Mouse (Mus musculus): ENCODE measurements at regions not wholly inside any gene's neighbourhood (a gene's known extent, or its start where the extent isn't known, plus 50 kb on each side); places are given as distances from the start of the nearest gene placed in this dataset.
"Not testable (repeated sequence)": the region's sequence is repeated elsewhere in the genome, so short reads cannot be mapped to it uniquely, and the experiment has no call there.

DNA sequence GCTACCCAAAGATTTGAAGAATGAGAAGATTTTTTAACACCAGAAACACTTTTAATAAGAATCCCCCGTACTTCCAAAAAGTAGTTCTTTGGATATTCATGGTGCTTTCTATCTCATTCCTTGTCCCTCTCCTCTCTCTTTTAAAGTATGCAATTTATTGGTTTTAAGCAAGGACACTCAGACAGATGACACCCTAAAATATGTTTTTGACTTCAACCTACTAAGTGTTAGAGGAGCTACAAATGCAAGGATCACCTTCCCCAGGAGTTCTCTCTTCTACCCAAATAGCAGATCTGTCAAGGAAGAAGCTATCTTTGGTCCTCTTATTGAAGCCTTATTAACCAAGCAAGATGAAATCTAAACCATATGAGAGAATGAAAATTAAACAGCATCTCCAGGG is 86.6 kb upstream of the Ifngr1 start:
- WGBS (ENCODE audit: insufficient replicate concordance) = 94% methylated on average over 1 of the region's 1 CpGs
- H3K4me2 ChIP-seq = no peak overlapping the region
- ATAC-seq (replicated peaks; ENCODE audit: insufficient number of reproducible peaks, low FRiP score, low TSS enrichment) = no peak
- H3K9me3 ChIP-seq (replicated peaks; ENCODE audit: control insufficient read depth, low read length) = no peaks in the 10 kb centered on the region; the same call in 1 of the 2 replicates
- H3K4me3 ChIP-seq (ENCODE audit: low read depth, low read length) = no peak overlapping the region
- H3K36me3 ChIP-seq (ENCODE audit: control insufficient read depth, insufficient read depth, low read length) = no peaks in the 10 kb centered on the region
- H3K9ac ChIP-seq (ENCODE audit: low read depth, low read length) = no peak overlapping the region
- no peaks in the 10 kb centered on the region for H3K27me3 ChIP-seq (ENCODE audit: control insufficient read depth, insufficient read depth, low read length)
- H3K4me1 ChIP-seq (ENCODE audit: control insufficient read depth, insufficient read depth, low read length) = no peaks in the 10 kb centered on the region; the same call in 1 of the 2 replicates
- H3K27ac ChIP-seq (ENCODE audit: low read depth, low read length) = no peak overlapping the region

- Histone ChIP-seq H3K36me3 (ENCODE audit: control insufficient read depth, insufficient read depth, low read length) (no peaks in the 10 kb centered on the region), H3K9me3 (replicated peaks; ENCODE audit: control insufficient read depth, low read length) (no peaks in the 10 kb centered on the region; the same call in 1 of the 2 replicates), H3K9ac (ENCODE audit: low read depth, low read length) (no peak overlapping the region), H3K27me3 (ENCODE audit: control insufficient read depth, insufficient read depth, low read length) (no peaks in the 10 kb centered on the region), H3K27ac (ENCODE audit: low read depth, low read length) (no peak overlapping the region), H3K4me3 (ENCODE audit: low read depth, low read length) (no peak overlapping the region), H3K4me2 (no peak overlapping the region), H3K4me1 (ENCODE audit: control insufficient read depth, insufficient read depth, low read length) (no peaks in the 10 kb centered on the region; the same call in 1 of the 2 replicates)
- ATAC-seq (replicated peaks; ENCODE audit: insufficient number of reproducible peaks, low FRiP score, low TSS enrichment) = no peak
- WGBS (ENCODE audit: insufficient replicate concordance) = 59% methylated on average over 6 of the region's 6 CpGs
These were observed 85.8 kb upstream of the Ifngr1 start for GRCm38 (mm10) chr10:19505979-19506378.

GRCm38 (mm10) chr10:19506434-19506833 is 85.3 kb upstream of the Ifngr1 start:
- Histone ChIP-seq H3K4me1 (ENCODE audit: control insufficient read depth, insufficient read depth, low read length) (no peaks in the 10 kb centered on the region; the same call in 1 of the 2 replicates), H3K9me3 (replicated peaks; ENCODE audit: control insufficient read depth, low read length) (no peaks in the 10 kb centered on the region; the same call in 1 of the 2 replicates), H3K27me3 (ENCODE audit: control insufficient read depth, insufficient read depth, low read length) (no peaks in the 10 kb centered on the region), H3K36me3 (ENCODE audit: control insufficient read depth, insufficient read depth, low read length) (no peaks in the 10 kb centered on the region), H3K9ac (ENCODE audit: low read depth, low read length) (no peak overlapping the region), H3K4me2 (no peak overlapping the region), H3K4me3 (ENCODE audit: low read depth, low read length) (no peak overlapping the region), H3K27ac (ENCODE audit: low read depth, low read length) (no peak overlapping the region)
- ATAC-seq (replicated peaks; ENCODE audit: insufficient number of reproducible peaks, low FRiP score, low TSS enrichment) = no peak

DNA sequence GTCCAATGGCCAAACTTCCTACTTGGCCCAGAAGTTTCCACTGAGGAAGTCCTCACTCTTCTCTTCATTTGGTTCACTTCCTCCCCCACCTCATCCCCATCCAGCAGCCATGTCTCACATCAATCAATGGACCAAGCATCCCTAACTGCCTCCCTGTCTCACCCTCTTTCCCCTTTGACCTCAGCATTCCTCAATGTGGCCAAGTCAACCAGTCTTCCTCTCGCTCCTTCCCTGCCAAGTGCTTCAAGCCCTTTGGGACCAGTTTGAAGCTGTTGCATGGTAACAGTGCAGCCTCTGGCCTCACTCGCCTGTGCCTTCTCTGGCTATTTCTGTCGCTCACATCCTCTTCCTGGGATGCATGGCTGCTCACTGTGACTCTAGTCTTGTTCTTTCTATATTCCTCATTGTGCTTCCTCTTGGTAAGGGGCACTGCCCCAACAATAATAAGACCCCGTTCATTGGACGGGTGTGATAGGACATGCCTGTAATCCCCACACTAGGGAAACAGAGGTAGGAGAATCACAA is 83.5 kb upstream of the Ifngr1 start:
- ATAC-seq (replicated peaks; ENCODE audit: insufficient number of reproducible peaks, low FRiP score, low TSS enrichment) = no peak
- Histone ChIP-seq H3K4me3 (ENCODE audit: low read depth, low read length) (no peak overlapping the region), H3K9me3 (replicated peaks; ENCODE audit: control insufficient read depth, low read length) (no peaks in the 10 kb centered on the region), H3K27me3 (ENCODE audit: control insufficient read depth, insufficient read depth, low read length) (no peaks in the 10 kb centered on the region), H3K27ac (ENCODE audit: low read depth, low read length) (no peak overlapping the region), H3K4me1 (ENCODE audit: control insufficient read depth, insufficient read depth, low read length) (no peaks in the 10 kb centered on the region; the same call in 1 of the 2 replicates), H3K9ac (ENCODE audit: low read depth, low read length) (no peak overlapping the region), H3K36me3 (ENCODE audit: control insufficient read depth, insufficient read depth, low read length) (no peaks in the 10 kb centered on the region), H3K4me2 (no peak overlapping the region)
- 68% methylated on average over 5 of the region's 5 CpGs for WGBS (ENCODE audit: insufficient replicate concordance)

- no peak for ATAC-seq (replicated peaks; ENCODE audit: insufficient number of reproducible peaks, low FRiP score, low TSS enrichment)
- Histone ChIP-seq H3K9me3 (replicated peaks; ENCODE audit: control insufficient read depth, low read length) (no peaks in the 10 kb centered on the region), H3K27me3 (ENCODE audit: control insufficient read depth, insufficient read depth, low read length) (no peaks in the 10 kb centered on the region), H3K4me2 (no peak overlapping the region), H3K4me1 (ENCODE audit: control insufficient read depth, insufficient read depth, low read length) (no peaks in the 10 kb centered on the region), H3K36me3 (ENCODE audit: control insufficient read depth, insufficient read depth, low read length) (no peaks in the 10 kb centered on the region), H3K27ac (ENCODE audit: low read depth, low read length) (no peak overlapping the region), H3K9ac (ENCODE audit: low read depth, low read length) (no peak overlapping the region), H3K4me3 (ENCODE audit: low read depth, low read length) (no peak overlapping the region)
- 84% methylated on average over 10 of the region's 10 CpGs for WGBS (ENCODE audit: insufficient replicate concordance)
These were observed 81.7 kb upstream of the Ifngr1 start for GRCm38 (mm10) chr10:19510047-19510446.

- H3K4me2 ChIP-seq; H3K36me3 ChIP-seq (ENCODE audit: control insufficient read depth, insufficient read depth, low read length); H3K9me3 ChIP-seq (replicated peaks; ENCODE audit: control insufficient read depth, low read length); H3K4me1 ChIP-seq (ENCODE audit: control insufficient read depth, insufficient read depth, low read length); H3K27ac ChIP-seq (ENCODE audit: low read depth, low read length); H3K4me3 ChIP-seq (ENCODE audit: low read depth, low read length); H3K9ac ChIP-seq (ENCODE audit: low read depth, low read length); H3K27me3 ChIP-seq (ENCODE audit: control insufficient read depth, insufficient read depth, low read length); ATAC-seq (replicated peaks; ENCODE audit: insufficient number of reproducible peaks, low FRiP score, low TSS enrichment): not testable (repeated sequence)
These were observed 77.4 kb upstream of the Ifngr1 start for GRCm38 (mm10) chr10:19514366-19514765.

DNA sequence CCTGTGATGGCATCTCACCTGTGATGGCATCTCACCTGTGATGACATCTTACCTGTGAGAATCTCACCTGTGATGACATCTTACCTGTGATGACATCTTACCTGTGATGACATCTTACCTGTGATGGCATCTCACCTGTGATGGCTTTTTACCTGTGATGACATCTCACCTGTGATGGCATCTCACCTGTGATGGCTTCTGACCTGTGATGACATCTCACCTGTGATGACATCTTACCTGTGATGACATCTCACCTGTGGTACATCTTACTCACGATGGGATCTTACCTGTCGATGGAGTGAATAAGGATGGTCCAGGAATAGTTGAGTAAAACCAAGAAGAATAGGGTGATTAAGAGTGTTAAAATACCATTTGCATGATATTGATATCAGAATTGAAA is 76.9 kb upstream of the Ifngr1 start:
- Histone ChIP-seq H3K9ac (ENCODE audit: low read depth, low read length) (no peak overlapping the region), H3K27ac (ENCODE audit: low read depth, low read length) (no peak overlapping the region), H3K9me3 (replicated peaks; ENCODE audit: control insufficient read depth, low read length) (no peaks in the 10 kb centered on the region), H3K27me3 (ENCODE audit: control insufficient read depth, insufficient read depth, low read length) (no peaks in the 10 kb centered on the region), H3K4me1 (ENCODE audit: control insufficient read depth, insufficient read depth, low read length) (no peaks in the 10 kb centered on the region), H3K4me3 (ENCODE audit: low read depth, low read length) (no peak overlapping the region), H3K36me3 (ENCODE audit: control insufficient read depth, insufficient read depth, low read length) (no peaks in the 10 kb centered on the region), H3K4me2 (no peak overlapping the region)
- WGBS (ENCODE audit: insufficient replicate concordance) = 90% methylated on average over 2 of the region's 2 CpGs
- no peak for ATAC-seq (replicated peaks; ENCODE audit: insufficient number of reproducible peaks, low FRiP score, low TSS enrichment)

- Histone ChIP-seq H3K27me3 (ENCODE audit: control insufficient read depth, insufficient read depth, low read length) (no peaks in the 10 kb centered on the region), H3K4me3 (ENCODE audit: low read depth, low read length) (no peak overlapping the region), H3K9me3 (replicated peaks; ENCODE audit: control insufficient read depth, low read length) (no peaks in the 10 kb centered on the region), H3K9ac (ENCODE audit: low read depth, low read length) (no peak overlapping the region), H3K4me1 (ENCODE audit: control insufficient read depth, insufficient read depth, low read length) (no peaks in the 10 kb centered on the region), H3K36me3 (ENCODE audit: control insufficient read depth, insufficient read depth, low read length) (no peaks in the 10 kb centered on the region), H3K27ac (ENCODE audit: low read depth, low read length) (no peak overlapping the region), H3K4me2 (no peak overlapping the region)
- ATAC-seq (replicated peaks; ENCODE audit: insufficient number of reproducible peaks, low FRiP score, low TSS enrichment) = no peak
- 96% methylated on average over 3 of the region's 3 CpGs for WGBS (ENCODE audit: insufficient replicate concordance)
These were observed 75.7 kb upstream of the Ifngr1 start for GRCm38 (mm10) chr10:19516011-19516410.

GRCm38 (mm10) chr10:19517093-19517492 is 74.7 kb upstream of the Ifngr1 start:
- ATAC-seq (replicated peaks; ENCODE audit: insufficient number of reproducible peaks, low FRiP score, low TSS enrichment) = no peak
- Histone ChIP-seq H3K9me3 (replicated peaks; ENCODE audit: control insufficient read depth, low read length) (no peaks in the 10 kb centered on the region), H3K36me3 (ENCODE audit: control insufficient read depth, insufficient read depth, low read length) (no peaks in the 10 kb centered on the region), H3K27ac (ENCODE audit: low read depth, low read length) (no peak overlapping the region), H3K4me2 (no peak overlapping the region), H3K27me3 (ENCODE audit: control insufficient read depth, insufficient read depth, low read length) (no peaks in the 10 kb centered on the region), H3K9ac (ENCODE audit: low read depth, low read length) (no peak overlapping the region), H3K4me3 (ENCODE audit: low read depth, low read length) (no peak overlapping the region), H3K4me1 (ENCODE audit: control insufficient read depth, insufficient read depth, low read length) (no peaks in the 10 kb centered on the region)
- 63% methylated on average over 2 of the region's 2 CpGs for WGBS (ENCODE audit: insufficient replicate concordance)

All from heart, embryonic 11.5 days (tissue).